Mouse (Mus musculus): ENCODE measurements around the gene Parpbp.

DNA sequence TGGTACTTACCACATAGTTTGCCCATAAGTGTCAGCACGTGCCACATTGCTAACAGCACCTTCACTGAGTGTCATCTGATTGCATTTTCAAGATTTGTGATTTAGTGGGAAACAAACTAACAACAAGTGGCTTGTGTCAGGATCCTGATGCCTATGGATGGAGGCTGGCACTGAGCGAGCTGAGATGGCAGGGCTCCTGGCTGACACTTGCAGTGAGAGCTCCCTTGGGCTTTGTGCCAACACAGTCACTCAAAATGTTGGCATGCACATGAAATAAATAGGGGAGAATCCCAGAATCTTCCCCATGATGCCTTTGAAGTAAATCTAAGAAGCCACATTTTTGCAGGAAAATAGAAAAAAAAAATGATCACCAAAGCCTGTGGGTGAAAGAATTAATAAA is 33.5 kb downstream of the Parpbp start:
- no peak for TF ChIP-seq GATA1 (IDR thresholded peaks at IDR 0.05; ENCODE audit: low read length)
- TF ChIP-seq TAL1 (IDR thresholded peaks at IDR 0.05; ENCODE audit: low read length), result no peak
